Mouse (Mus musculus): Measurements from ENCODE around the gene Cdkn2aip. TPM values are rescaled to one million over a fixed set of nuclear protein-coding genes. Genes with fewer than 3 reads are reported as not detected.

The Cdkn2aip gene
- polyA plus RNA-seq, 3 experiments from 2014 or later: 14.9 to 17.6 (median 15.4) TPM

Other genes with a start within 250 kb of the Cdkn2aip start
- gene Trappc11, start 180.5 kb downstream of the Cdkn2aip start, polyA plus RNA-seq (2017; shearing (Covaris generic)): 10 to 100 TPM; 18.8 to 23.3 (median 20.9) TPM
- 10 to 100 TPM; 17.3 to 21.5 (median 21.0) TPM for gene Rwdd4a, start 180.3 kb downstream of the Cdkn2aip start, polyA plus RNA-seq (2017; shearing (Covaris generic))
- 1 to 10 TPM; 6.3 to 9.3 (median 8.0) TPM for gene Ing2, start 38.4 kb downstream of the Cdkn2aip start, polyA plus RNA-seq (2017; shearing (Covaris generic))
- not detected for gene Cldn24, start 108.2 kb upstream of the Cdkn2aip start, polyA plus RNA-seq (2017; shearing (Covaris generic))
- not detected for gene Cldn22, start 110.5 kb upstream of the Cdkn2aip start, polyA plus RNA-seq (2017; shearing (Covaris generic))

Data from inflammation-experienced regulatory T-cells, adult 6 months (primary cell).